Mouse (Mus musculus) intestine, embryonic 14.5 days (tissue): ENCODE measurements around the gene Mast2. TPM values are rescaled to one million over a fixed set of nuclear protein-coding genes. Genes with fewer than 3 reads are reported as not detected.

Experiments
- polyA plus RNA-seq: library from polyadenylated mRNA; unstranded; fragments of >200 nt; fragmentation: Nextera tagmentation; extraction: Ambion mirVana; gene quantifications from 2 replicates; pipeline ENCODE4 v1.2.1, GENCODE M21; 2014

Mast2 gene
- polyA plus RNA-seq, 1 experiment from 2014 or later: 22.8 TPM

Other genes with a start within 250 kb of the Mast2 start
- 13.9 and 14.3 TPM in 2 replicates for gene Pik3r3, start 242.6 kb downstream of the Mast2 start, polyA plus RNA-seq
- gene Ipp, start 43.4 kb upstream of the Mast2 start, polyA plus RNA-seq: 4.1 and 4.8 TPM in 2 replicates
- gene Tmem69, start 91.8 kb upstream of the Mast2 start, polyA plus RNA-seq: 25.2 and 25.5 TPM in 2 replicates
- 43.4 and 46.9 TPM in 2 replicates for gene Gpbp1l1, start 93.5 kb upstream of the Mast2 start, polyA plus RNA-seq
- gene Ccdc17, start 132.5 kb upstream of the Mast2 start, polyA plus RNA-seq: 3.8 and 4.1 TPM in 2 replicates
- 146 and 154 TPM in 2 replicates for gene Nasp, start 163.8 kb upstream of the Mast2 start, polyA plus RNA-seq
- gene Akr1a1, start 187.5 kb upstream of the Mast2 start, polyA plus RNA-seq: 764 and 800 TPM in 2 replicates
- gene Prdx1, start 221.4 kb upstream of the Mast2 start, polyA plus RNA-seq: 1,268 and 1,288 TPM in 2 replicates
- gene Mmachc, start 244.2 kb upstream of the Mast2 start, polyA plus RNA-seq: 12.9 and 17.6 TPM in 2 replicates
- 35.9 and 42.5 TPM in 2 replicates for gene Ccdc163, start 244.3 kb upstream of the Mast2 start, polyA plus RNA-seq